Mouse (Mus musculus): ENCODE results near the gene Mmd. TPM values are rescaled to one million over a fixed set of nuclear protein-coding genes. Genes with fewer than 3 reads are reported as not detected.
"Not testable (repeated sequence)": the region's sequence is repeated elsewhere in the genome, so short reads cannot be mapped to it uniquely, and the experiment has no call there.

Mmd gene
- total RNA-seq, 2 experiments from 2014 or later, result 43.2 to 63.5 TPM

- intact Hi-C loops (cut with DNase I), result no loop called here
- no peak for DNase-seq
Observed at GRCm38 (mm10) chr11:90276150-90276549, 26.9 kb downstream of the Mmd start.

DNA sequence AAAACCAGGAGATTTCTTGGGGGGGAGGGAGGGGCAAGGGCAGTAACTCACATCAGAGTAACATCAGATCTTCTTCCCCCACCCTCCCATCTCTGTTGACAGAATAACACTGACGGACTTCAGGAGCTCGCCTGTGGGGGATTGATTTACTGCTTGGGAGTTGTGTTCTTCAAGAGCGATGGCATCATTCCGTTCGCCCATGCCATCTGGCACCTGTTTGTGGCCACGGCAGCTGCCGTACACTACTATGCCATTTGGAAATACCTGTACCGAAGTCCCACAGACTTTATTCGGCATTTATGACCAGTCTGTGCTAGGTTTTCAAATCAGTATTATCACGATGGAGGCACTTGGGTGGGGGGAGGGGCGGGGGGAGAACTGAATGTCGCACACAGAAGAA lies 27.3 kb downstream of the Mmd start:
- intact Hi-C loops (cut with DNase I), result no loop called here

DNA sequence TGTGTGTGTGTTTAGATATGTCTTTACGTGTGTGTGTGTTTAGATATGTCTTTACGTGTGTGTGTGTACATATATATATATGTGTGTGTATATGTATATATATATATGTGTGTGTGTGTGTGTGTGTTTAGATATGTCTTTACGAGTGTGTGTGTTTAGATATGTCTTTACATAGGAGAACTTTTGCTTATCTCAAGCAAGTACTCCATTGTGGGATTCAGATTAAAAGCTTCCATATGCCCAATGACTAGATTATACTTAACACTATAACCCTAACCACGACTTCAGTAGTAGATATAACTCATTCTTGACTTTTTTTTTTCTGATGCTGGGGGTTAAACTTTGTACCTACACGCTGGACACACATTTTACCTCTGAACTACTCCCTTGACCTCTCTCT lies 30.8 kb downstream of the Mmd start:
- no peak for DNase-seq
- intact Hi-C loops (cut with DNase I), result no loop called here

More for the DNA sequence above, 27.3 kb downstream of the Mmd start:
- no peak for DNase-seq

GRCm38 (mm10) chr11:90281943-90282342 lies 32.7 kb downstream of the Mmd start:
- intact Hi-C loops (cut with DNase I); DNase-seq: not testable (repeated sequence)

DNA sequence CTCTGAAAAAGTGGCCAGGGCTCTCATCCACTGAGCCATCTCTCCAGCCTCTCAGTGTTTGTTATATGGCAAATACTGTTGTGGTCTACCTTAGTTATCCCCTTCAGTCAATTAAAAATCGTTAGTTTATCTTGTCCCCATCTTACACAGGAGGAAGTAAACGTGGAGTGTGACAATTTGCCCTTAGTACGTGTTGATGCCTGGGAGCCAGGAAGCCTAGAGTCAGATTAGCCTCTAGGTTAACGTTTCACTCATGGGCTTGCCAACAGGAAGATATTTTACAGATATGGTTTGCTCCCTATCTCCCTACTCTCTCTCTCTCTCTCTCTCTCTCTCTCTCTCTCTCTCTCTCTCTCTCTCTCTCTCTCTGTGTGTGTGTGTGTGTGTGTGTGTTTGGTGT lies 33.9 kb downstream of the Mmd start:
- DNase-seq, result no peak
- intact Hi-C loops (cut with DNase I), result no loop called here

- no peak for DNase-seq
- intact Hi-C loops (cut with DNase I), result no loop called here
Observed at GRCm38 (mm10) chr11:90283601-90284000, 34.3 kb downstream of the Mmd start.

DNA sequence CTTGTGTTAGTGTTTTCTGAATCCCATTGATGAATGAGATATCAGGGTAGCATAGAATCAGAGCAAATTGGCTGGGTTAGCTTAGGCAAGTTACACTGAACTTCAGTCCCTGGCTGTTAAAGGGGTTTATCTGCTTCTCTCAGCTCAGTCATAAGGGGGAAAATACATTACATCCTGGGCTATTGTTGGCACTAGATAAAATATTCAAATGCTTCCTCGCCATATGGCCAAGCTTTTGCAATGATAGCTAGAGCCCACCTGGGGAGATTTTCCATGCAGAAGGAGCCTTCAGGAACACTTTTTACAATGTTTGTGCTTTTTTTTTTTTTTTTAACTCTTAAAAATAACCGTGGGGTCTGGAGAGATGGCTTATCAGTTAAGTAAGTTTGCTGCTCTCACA lies 34.8 kb downstream of the Mmd start:
- no peak for DNase-seq
- intact Hi-C loops (cut with DNase I), result no loop called here

- DNase-seq, result no peak
- intact Hi-C loops (cut with DNase I), result no loop called here
Observed at GRCm38 (mm10) chr11:90284623-90285022, 35.4 kb downstream of the Mmd start.

DNA sequence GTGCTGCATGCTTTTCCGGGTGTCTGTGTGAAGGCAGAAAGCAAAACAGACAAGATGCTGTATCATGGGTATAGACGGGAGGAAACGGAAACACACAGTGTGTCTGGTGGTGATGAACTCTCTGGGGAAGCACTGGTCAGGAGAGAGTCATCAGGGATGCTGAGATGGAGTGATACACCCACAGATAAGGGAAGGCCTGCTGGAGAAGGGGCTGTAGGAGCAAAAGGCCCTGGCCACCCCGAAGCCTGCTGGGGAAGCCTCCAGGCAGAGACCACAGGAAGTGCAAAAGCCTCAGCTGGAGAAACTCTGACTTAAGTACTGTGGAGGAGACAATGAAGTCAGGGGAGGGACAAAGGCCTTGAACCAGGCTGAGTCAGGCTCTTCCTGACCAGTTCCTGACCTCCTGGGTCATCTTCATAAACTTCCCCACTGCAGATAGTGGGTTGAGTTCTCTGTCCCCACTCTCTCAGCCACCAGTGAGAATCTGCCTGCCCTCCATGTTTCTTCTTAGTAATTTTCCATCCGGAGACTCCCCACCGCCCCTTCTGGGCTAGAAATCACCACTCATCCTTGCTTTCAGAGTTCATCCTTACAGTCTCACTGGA lies 37.4 kb downstream of the Mmd start:
- intact Hi-C loops (cut with DNase I), result no loop called here
- DNase-seq, result no peak

GRCm38 (mm10) chr11:90291156-90291555 lies 41.9 kb downstream of the Mmd start:
- intact Hi-C loops (cut with DNase I), result no loop called here
- no peak for DNase-seq

DNA sequence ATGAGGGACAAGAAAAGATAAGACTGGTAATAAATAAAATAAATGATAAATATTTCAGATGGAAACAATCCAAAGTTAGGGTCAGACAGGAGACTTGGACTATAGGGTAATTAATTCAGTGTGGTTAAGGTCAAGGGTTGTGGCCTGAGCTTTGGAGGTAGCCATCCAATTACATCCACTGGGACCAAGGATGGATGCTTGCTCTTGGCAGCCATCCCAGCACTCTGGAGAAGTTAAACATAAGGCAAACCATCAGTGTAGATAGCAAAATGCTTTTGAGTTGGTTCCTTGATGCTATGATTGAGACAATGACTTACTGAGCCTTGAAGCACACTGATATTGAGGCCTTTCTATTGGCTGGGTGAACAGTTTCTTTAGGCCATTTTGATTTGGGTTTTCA lies 43.5 kb downstream of the Mmd start:
- no peak for DNase-seq
- intact Hi-C loops (cut with DNase I), result no loop called here

DNA sequence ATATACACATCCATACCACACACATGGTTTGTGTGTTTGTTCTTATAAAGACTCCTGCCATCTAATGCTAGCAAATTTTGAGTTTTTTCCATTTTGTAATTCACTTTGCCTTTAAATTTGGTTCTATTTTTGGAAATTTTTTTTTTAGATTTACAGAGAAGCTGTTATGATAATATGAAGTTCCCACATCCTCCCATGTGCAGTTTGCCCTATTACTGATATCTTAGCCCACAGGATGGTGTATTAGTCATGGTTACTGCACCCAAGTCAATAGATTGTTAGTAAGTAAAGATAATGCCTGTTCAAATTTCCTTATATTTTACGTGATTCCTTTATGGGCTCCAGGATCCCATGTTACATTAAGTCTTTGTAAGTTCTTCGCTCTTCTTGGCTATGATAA lies 45.4 kb downstream of the Mmd start:
- no peak for DNase-seq
- intact Hi-C loops (cut with DNase I), result no loop called here

DNA sequence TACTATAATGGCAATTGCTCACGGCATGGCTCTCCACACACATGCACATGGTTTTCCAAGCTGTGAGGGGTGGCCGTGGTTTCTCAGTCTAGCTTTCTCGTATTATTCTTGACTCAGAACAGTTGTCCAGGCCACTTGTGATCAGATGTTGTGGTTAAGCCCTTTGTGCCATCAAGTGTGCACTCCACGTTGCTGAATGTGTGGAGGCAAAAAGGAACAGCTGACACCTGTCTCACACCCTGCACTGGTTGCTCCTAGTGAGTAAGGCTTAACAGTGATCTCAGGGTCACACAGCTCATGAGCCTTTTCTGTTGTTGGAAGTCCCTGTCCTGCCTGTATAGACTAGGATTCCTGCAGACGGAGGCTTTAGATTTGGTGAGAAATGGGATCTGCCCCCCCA lies 56.8 kb downstream of the Mmd start:
- DNase-seq, result no peak
- intact Hi-C loops (cut with DNase I), result loop anchor here (2.0 to 5.0 kb wide), 2 partner anchors 124 to 313 kb away; no protein-coding TSS in a partner anchor

DNA sequence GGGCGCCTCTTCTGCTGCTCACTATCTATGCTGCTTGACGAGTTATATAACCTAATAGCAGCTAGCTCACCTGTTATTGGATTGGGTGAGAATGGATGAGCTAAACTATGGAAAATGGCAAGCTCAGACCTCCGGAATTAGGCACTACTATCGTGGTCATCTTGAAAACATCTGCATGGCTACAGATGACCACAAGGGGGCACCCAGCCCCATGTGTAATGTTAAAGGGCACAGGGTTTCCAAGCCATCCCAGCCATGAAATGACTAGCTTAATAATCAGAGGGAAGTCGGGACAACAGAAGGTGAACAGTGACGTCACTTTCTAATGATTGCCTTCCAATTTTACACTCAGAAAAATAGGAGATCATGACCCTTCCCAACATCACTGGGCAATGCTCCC lies 57.7 kb downstream of the Mmd start:
- intact Hi-C loops (cut with DNase I), result loop anchor here (2.0 to 5.0 kb wide), 2 partner anchors 125 to 312 kb away; no protein-coding TSS in a partner anchor
- DNase-seq, result peak; percentile 71 to 81

DNA sequence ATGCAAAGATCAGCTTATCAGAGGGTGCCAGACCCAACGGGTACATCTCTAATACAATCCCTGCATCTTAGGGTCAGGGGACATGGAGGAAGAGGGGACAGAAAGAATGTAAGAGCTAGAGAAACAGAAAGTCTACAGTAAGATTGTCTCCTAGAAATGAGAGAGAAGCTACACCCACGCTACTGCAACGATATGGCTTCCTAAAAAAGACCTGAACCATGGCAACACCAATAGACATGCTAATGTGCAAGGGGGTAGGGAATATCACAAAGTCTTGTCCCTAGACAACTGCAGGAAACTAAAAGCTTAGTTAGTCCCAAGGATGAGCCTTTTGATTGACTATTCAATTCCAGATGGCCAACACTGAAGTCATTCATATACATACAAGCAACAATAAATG lies 65.3 kb downstream of the Mmd start:
- intact Hi-C loops (cut with DNase I), result loop anchor here (5.0 kb wide), 2 partner anchors 48 to 73 kb away; no protein-coding TSS in a partner anchor
- DNase-seq, result no peak

DNA sequence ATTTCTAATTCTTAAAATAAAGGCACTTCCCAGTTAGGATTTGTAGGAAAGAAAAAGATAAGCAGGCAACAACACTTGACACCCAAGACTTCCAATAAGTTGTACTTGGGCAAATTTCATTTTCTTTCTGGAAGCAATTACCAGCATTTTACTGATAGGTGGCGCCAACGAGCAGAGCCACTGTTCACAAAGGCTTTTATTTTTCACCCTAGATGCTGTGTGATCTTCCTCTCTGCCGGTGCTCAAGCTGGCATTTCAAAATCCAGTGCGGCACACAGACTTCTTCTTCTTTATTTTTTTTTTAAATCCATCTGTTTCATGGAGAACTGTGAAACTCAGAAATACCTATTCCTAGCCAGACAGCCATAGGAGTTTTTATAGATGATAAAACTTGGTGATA lies 68.2 kb downstream of the Mmd start:
- DNase-seq, result peak; percentile 57 to 77
- intact Hi-C loops (cut with DNase I), result loop anchor here (2.0 to 5.0 kb wide), 3 partner anchors 45 to 299 kb away; no protein-coding TSS in a partner anchor

DNA sequence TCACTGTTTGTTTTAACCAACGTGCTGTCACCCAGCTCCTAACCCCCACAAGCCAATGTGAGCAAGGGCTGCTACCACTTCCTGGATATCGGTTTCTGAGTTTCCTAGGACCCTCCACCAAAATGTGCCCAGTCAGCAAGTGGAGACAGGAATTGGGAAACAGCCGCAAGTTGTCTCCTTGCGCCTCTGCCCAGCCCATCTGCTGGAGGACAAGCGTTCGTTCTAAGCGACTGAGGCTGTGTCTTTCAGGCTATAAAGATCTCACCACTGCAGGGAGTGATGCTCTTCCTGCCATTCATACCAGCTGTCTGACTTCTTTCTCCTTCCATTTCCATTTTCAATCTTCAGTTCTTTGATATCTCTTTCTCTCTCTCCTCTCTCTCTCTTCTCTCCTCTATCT lies 71.7 kb downstream of the Mmd start:
- intact Hi-C loops (cut with DNase I), result no loop called here

DNA sequence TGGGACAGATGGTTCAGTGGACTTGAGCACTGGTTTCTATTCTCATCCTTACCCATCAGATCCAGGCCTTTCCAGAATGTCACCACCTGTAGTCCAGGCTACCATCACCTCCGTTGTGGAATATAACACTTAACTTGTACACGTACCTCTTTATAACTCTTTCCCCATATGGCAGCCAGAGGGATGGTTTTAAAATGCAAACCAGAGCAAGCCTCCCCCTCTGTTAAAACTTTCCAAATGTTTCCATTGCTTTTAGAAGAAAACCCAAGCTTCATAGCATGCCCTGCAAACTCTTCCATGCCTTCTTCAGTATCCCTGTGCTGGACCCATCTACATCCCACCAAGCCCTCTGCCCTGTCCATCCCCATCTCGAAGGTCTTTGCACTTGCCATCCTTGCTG lies 75.3 kb downstream of the Mmd start:
- no peak for DNase-seq
- intact Hi-C loops (cut with DNase I), result no loop called here

More for the DNA sequence above, 71.7 kb downstream of the Mmd start:
- no peak for DNase-seq

DNA sequence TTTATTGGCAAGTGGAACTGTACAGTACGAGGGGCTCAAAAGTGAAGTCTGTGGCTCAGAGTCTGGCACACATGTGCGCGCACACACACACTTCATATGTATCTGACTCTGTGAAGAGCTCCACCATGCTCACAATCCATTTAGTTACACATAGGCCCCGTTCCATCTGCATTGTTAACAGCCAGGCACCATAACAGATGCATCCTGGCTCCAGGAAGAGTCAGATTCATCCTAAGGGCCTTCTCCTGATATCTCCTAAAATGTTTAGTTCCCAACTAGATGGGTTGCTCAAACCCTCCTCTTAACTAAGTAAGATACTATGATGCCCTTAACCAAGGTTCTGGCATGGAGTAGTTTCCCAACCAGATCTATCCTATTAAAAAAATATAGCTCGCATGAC lies 76.9 kb downstream of the Mmd start:
- no peak for DNase-seq
- intact Hi-C loops (cut with DNase I), result no loop called here

GRCm38 (mm10) chr11:90326836-90327235 lies 77.6 kb downstream of the Mmd start:
- DNase-seq, result peak; percentile 82 to 87
- intact Hi-C loops (cut with DNase I), result no loop called here

All from heart, postnatal 10 days (tissue).